Mouse (Mus musculus) kidney, adult 2 months (tissue): ENCODE results near the gene Eif5b.

Source experiments
- CTCF ChIP-seq: fragments of 200-500 bp; conservative IDR thresholded peaks from 2 replicates; pipeline ENCODE4 v1.5.1; 2011; ENCODE audit warnings: low read depth, mild to moderate bottlenecking, control low read depth, low read length, moderate library complexity, mixed read lengths; ENCODE audit not compliant: insufficient read depth, insufficient read length
- POLR2A ChIP-seq: fragments of 200-500 bp; IDR thresholded peaks from one replicate; pipeline ENCODE4 v1.6.1; 2011; ENCODE audit warnings: low read depth, low read length, control low read depth

- TF ChIP-seq CTCF (no peak), POLR2A (no peak)
Measured at GRCm38 (mm10) chr1:38058417-38058816, 60.6 kb downstream of the Eif5b start.
